Comparison of ENCODE assay signal across 8 mouse cellular contexts in the genomic region with DNA sequence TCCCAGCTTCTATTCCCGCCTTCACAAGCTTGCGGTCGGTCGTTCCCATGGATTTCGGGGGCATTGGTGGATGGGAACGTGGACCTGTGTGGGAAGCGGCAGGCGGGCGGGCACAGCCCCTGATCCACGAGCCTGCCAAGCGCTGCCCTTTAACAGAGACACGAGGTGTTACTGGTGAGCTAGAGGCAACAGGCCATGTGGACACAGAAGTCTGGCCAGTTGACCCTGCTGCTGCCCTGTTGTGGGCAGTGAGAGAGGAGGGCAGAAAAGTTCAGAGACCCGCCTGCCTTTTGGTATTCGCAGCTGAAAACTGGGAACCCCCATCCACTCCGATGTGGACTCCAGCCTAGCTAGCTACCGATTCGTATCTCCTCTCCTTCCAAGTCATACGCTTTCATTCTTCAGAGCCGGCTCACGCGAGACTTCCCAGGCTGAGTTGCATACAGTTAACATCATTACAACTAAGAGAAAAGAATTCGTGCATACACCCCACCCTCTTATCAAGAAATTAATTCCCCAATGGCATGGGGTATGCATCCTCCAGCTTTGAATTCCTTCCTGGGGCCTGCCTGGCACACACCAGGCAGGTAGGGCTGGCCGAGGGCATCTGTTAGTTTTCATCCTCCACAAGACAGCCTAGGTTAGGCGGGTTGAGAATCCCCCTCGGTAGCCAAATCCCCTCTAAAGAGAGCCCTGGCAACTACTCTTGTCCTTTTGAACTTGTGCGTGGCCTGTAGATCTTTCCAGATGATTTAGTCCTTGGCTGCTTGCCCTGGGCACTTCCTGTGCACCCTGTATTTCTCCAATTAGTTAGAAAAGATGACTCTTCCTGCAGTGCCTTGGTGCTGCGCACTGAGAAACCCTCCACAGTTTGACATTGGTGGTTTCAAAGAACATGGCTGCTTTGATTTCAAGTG. TPM values are rescaled to one million over a fixed set of nuclear protein-coding genes. Genes with fewer than 3 reads are reported as not detected.
DNase-seq lines count a peak whose midpoint lies in the region; ATAC-seq lines count a peak whose summit lies in the region.

No protein-coding gene starts in this region.

- no peak overlapping the region for H3K27ac ChIP-seq in heart, embryonic 11.5 days (ENCODE audit: low read depth, low read length)
- peak overlapping the region; percentile 73; the same call in 1 of the 2 replicates for H3K27ac ChIP-seq in kidney, embryonic 14.5 days (ENCODE audit: low read depth, low read length)
- H3K27ac ChIP-seq in lung, embryonic 15.5 days, result peak overlapping the region; percentile 86

- H3K9ac ChIP-seq in heart, embryonic 11.5 days (ENCODE audit: low read depth, low read length), result peak overlapping the region; percentile 73
- peak overlapping the region; percentile 67 for H3K9ac ChIP-seq in kidney, embryonic 14.5 days (ENCODE audit: low read depth, low read length)
- peak overlapping the region; percentile 53 for H3K9ac ChIP-seq in lung, embryonic 15.5 days

- H3K4me2 ChIP-seq in heart, embryonic 11.5 days, result peak overlapping the region; percentile 84
- peak overlapping the region; percentile 92 for H3K4me2 ChIP-seq in kidney, embryonic 14.5 days (replicated peaks; ENCODE audit: low read depth, low read length)
- H3K4me2 ChIP-seq in lung, embryonic 15.5 days, result peak overlapping the region; percentile 92

- no peaks in the 10 kb centered on the region for H3K9me3 ChIP-seq in heart, embryonic 11.5 days (replicated peaks; ENCODE audit: control insufficient read depth, low read length)
- H3K9me3 ChIP-seq in kidney, embryonic 14.5 days (ENCODE audit: control insufficient read depth, low read length), result no peaks in the 10 kb centered on the region
- no peaks in the 10 kb centered on the region for H3K9me3 ChIP-seq in lung, embryonic 15.5 days

- H3K27me3 ChIP-seq in heart, embryonic 11.5 days (ENCODE audit: control insufficient read depth, insufficient read depth, low read length), result peaks cover 17% of the 10 kb centered on the region
- no peaks in the 10 kb centered on the region for H3K27me3 ChIP-seq in kidney, embryonic 14.5 days (ENCODE audit: control insufficient read depth, insufficient read depth, low read length)
- H3K27me3 ChIP-seq in lung, embryonic 15.5 days, result peaks cover 4% of the 10 kb centered on the region; the same call in 1 of the 2 replicates

- no peaks in the 10 kb centered on the region for H3K36me3 ChIP-seq in heart, embryonic 11.5 days (ENCODE audit: control insufficient read depth, insufficient read depth, low read length)
- H3K36me3 ChIP-seq in kidney, embryonic 14.5 days (ENCODE audit: control insufficient read depth, insufficient read depth, low read length), result no peaks in the 10 kb centered on the region
- H3K36me3 ChIP-seq in lung, embryonic 15.5 days, result no peaks in the 10 kb centered on the region

- peaks cover 13% of the 10 kb centered on the region for H3K4me1 ChIP-seq in heart, embryonic 11.5 days (ENCODE audit: control insufficient read depth, insufficient read depth, low read length)
- peaks cover 18% of the 10 kb centered on the region for H3K4me1 ChIP-seq in kidney, embryonic 14.5 days (ENCODE audit: control insufficient read depth, insufficient read depth, low read length)
- peaks cover 41% of the 10 kb centered on the region for H3K4me1 ChIP-seq in lung, embryonic 15.5 days

- peak; percentile 9; the same call in 1 of the 2 replicates for ATAC-seq in heart, embryonic 11.5 days (replicated peaks; ENCODE audit: insufficient number of reproducible peaks, low FRiP score, low TSS enrichment)
- ATAC-seq in kidney, embryonic 14.5 days (ENCODE audit: low FRiP score, low TSS enrichment), result peak; percentile 56
- peak; percentile 25; the same call in 1 of the 2 replicates for ATAC-seq in lung, embryonic 15.5 days (ENCODE audit: borderline replicate concordance, extremely low read depth, low FRiP score, low TSS enrichment)

- DNase-seq in urinary bladder, postnatal 4 days (ENCODE audit: low spot score in 2 of 2), result peak; percentile 47 to 65
- no peak for DNase-seq in urinary bladder, postnatal 10 days (ENCODE audit: low spot score)
- peak; percentile 64 to 68 for DNase-seq in cerebellum, postnatal 10 days
- DNase-seq in right cerebral cortex, postnatal 10 days (ENCODE audit: low spot score in 2 of 2), result peak; percentile 72 to 81
- no peak for DNase-seq in spleen, adult 12 weeks (ENCODE audit: low spot score)

- H3K4me3 ChIP-seq in heart, embryonic 11.5 days (ENCODE audit: low read depth, low read length), result peak overlapping the region; percentile 45
- peak overlapping the region; percentile 40 for H3K4me3 ChIP-seq in kidney, embryonic 14.5 days (ENCODE audit: low read length)
- peak overlapping the region; percentile 42 for H3K4me3 ChIP-seq in lung, embryonic 15.5 days

- WGBS in heart, embryonic 11.5 days (ENCODE audit: insufficient replicate concordance), result 12% methylated on average over 27 of the region's 27 CpGs
- WGBS in kidney, embryonic 14.5 days, result 11% methylated on average over 27 of the region's 27 CpGs
- WGBS in lung, embryonic 15.5 days, result 6% methylated on average over 27 of the region's 27 CpGs

RNA-seq across cellular contexts. Expression of a gene that starts 1.1 kb away (rescaled TPM):
- 0.21 and 1.0 TPM in 2 replicates for polyA plus RNA-seq in heart, embryonic 11.5 days (2014; fragmentation: Nextera tagmentation; extraction: Ambion mirVana)
- polyA plus RNA-seq in kidney, embryonic 14.5 days (2014; fragmentation: Nextera tagmentation; extraction: Ambion mirVana), result 0.26 TPM in 1 of 2 replicates, not detected in the other
- 0.67 and 0.81 TPM in 2 replicates for polyA plus RNA-seq in lung, embryonic 15.5 days (2015; fragmentation: Nextera tagmentation; extraction: Ambion mirVana)

RNA-seq across cellular contexts. Expression of a gene that starts 12.3 kb away (rescaled TPM):
- polyA plus RNA-seq in heart, embryonic 11.5 days (2014; fragmentation: Nextera tagmentation; extraction: Ambion mirVana), result 0.55 and 1.1 TPM in 2 replicates
- 0.39 and 0.84 TPM in 2 replicates for polyA plus RNA-seq in kidney, embryonic 14.5 days (2014; fragmentation: Nextera tagmentation; extraction: Ambion mirVana)
- polyA plus RNA-seq in lung, embryonic 15.5 days (2015; fragmentation: Nextera tagmentation; extraction: Ambion mirVana), result 17.1 and 19.6 TPM in 2 replicates

Comparison
In these comparisons a context has a peak if more than half of its experiments do, and no peak if none do; other contexts are left out.
1. DNase-seq: peak in urinary bladder, postnatal 4 days (2 of 2), cerebellum, postnatal 10 days (2 of 2) and right cerebral cortex, postnatal 10 days (2 of 2); none in urinary bladder, postnatal 10 days (single experiment) and spleen, adult 12 weeks (single experiment).
2. Peak in every context shown above with its lines, with median percentiles within 50 percentile points of each other: ATAC-seq, H3K4me2 ChIP-seq, H3K4me3 ChIP-seq and H3K9ac ChIP-seq.